Mouse (Mus musculus) left cerebral cortex, adult 8-10 months (tissue): Measurements from ENCODE around the gene Fancf. TPM values are rescaled to one million over a fixed set of nuclear protein-coding genes. Genes with fewer than 3 reads are reported as not detected.

Experiments
- DNase-seq, 2 experiments: peaks; one replicate each; pipeline ENCODE4 v3.0.0; 2022; ENCODE audit warnings: low spot score in 2 of 2
- total RNA-seq, 4 experiments: library from RNA; stranded (reverse); gene quantifications; 2 replicates each; pipeline ENCODE4 v1.2.4; 2022

The Fancf gene
- total RNA-seq, 4 experiments from 2014 or later, result 4.3 to 6.4 (median 5.7) TPM

GRCm38 (mm10) chr7:51850877-51851276, 11.2 kb downstream of the Fancf start:
- no peak for DNase-seq

- no peak for DNase-seq
Observed at GRCm38 (mm10) chr7:51840515-51840914, 21.6 kb downstream of the Fancf start.

- no peak for DNase-seq
Observed at GRCm38 (mm10) chr7:51831917-51832316, 30.1 kb downstream of the Fancf start.

- DNase-seq, result no peak
Observed at GRCm38 (mm10) chr7:51823562-51824338, 38.3 kb downstream of the Fancf start.

- no peak for DNase-seq
Observed at GRCm38 (mm10) chr7:51821467-51821866, 40.6 kb downstream of the Fancf start.

DNA sequence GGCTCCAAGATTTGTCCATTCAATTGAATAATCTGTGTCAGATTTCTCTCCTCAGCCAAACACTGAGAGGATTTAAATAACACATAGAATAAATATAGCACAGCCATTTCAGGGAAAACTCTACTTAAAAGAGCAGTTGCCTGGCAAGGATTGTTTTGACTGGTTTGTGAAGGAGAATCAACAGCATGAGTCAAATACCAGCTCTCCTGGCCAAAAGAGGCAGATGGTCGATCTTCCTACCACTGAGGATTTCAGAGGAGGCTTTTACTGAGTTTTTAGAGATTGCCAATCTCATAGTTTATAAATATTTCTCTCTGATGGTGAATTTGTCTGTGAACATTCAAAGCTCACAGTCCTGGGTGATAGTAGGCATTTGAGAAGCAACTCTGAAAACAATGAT, 42.2 kb downstream of the Fancf start:
- DNase-seq, result peak in 1 of 2 experiments; percentile 66

DNA sequence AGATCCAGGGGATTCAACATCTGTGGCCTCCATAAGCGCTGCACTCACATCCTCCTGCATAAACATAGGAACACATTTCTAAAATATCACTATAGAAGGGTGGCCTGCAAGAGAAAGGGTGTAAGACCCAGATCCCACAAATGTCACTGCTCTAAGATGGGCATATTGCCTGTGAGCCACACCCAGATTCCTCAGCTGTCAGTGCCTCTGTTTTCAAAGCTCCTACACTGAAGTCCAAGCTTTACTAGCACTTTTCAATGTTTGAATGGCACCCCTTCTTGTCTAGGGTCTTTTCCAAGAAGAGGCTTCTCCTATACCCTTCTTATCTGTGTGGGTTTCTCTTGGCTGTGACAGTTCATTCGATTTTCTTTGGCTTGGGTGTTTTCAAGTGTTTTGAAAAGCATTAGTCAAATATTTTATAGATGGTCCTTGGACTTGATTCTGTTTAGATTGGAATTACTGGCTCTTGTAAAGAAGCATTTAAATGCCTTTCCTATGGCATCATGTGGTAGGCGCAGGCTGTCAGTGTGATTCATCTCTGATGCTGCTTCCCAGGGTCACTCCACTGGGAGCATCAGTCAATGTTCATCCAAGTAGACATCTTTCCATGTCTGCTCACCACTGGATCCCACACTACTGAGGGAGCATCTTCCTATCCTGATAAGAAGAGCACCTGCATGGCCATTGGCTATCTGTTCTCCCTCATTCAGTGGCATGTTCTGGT, 43.7 kb downstream of the Fancf start:
- DNase-seq, result no peak

DNA sequence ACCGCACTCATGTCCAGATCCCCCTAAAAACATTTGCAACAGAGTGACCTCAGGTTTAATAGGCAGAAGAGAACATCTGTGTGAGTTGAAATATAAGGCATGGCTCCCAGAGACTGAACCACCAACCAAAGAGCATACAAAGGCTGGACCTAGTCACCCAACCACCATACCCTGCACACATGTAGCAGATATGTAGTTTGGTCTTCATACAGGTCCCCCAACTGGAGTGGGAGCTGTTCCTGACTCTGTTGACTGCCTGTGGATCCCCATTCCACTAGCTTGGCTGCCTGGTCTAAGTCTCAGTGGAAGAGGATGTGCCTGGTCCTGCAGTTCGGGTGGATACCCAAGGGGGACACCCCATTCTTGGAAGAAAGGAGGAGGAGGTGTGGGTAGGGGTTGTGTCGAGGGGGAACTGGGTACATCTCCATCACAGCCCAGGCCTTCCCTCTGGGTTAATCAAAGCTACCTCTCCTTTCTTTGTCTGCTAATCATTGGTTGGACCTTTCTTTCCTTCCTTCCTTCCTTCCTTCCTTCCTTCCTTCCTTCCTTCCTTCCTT, 45.7 kb downstream of the Fancf start:
- DNase-seq, result no peak

DNA sequence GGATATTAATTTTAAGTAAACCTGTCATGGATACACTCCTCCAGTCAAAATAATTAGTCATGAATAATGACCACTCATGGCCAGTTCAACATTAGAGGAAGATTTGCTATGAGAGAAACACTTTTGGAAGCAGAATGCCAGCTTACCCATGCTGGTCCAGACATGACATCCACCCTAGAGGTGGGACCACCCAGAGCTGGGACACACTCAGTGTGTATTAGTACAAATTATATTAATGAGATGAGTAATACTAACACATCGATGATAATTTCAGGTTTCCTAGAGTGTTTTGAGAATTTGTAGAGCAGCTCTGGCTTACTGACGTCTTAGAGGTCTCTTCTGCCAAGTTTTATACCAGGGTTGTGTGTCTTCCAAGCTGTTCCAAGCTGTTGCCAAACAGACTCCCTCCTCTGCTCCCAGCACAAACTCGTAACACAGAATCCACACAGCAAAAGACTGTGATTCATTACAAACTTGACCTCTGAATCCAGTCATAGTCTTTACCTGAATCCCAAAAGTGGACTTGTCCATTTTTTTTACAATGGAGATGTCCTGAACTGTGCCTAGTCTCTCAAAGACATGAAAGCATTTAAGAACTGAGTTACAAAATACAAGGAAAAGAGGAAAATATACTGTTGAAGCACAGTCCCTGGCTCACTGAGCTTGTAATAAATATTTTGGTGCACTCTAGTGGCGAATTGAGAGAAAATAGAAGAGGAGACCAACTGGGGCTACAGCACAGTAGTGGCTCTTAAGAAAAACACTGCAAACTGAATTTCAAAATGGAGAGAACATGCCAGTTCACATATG, 46.4 kb downstream of the Fancf start:
- no peak for DNase-seq

Other genes starting within 250 kb of the Fancf start
- gene Slc17a6, start 240.3 kb downstream of the Fancf start, total RNA-seq, result 10 to 100 TPM; 23.8 to 31.9 (median 27.2) TPM
- gene Gas2, start 252 bp downstream of the Fancf start, total RNA-seq, result 10 to 100 TPM; 36.0 to 48.6 (median 39.0) TPM
- gene Svip, start 143.8 kb upstream of the Fancf start, total RNA-seq, result 10 to 100 TPM; 36.3 to 41.3 (median 39.2) TPM
- not detected for gene 1700015G11Rik, start 153.5 kb upstream of the Fancf start, total RNA-seq